Mouse (Mus musculus) stomach, postnatal 0 days (tissue): ENCODE measurements around the gene Tenm4. TPM values are rescaled to one million over a fixed set of nuclear protein-coding genes. Genes with fewer than 3 reads are reported as not detected.
A peak's percentile ranks its signal among the peaks of the same experiment; 100 is the strongest.

Experiments
- ATAC-seq: fragments of 200-750 bp; cut with Nextera tagmentation; 2 replicates; pipeline ENCODE4 v1.8.0; 2017; ENCODE audit not compliant: low FRiP score, low TSS enrichment
- DNase-seq: peaks from one replicate; pipeline ENCODE4 v3.0.0-alpha.2; 2016; ENCODE audit warnings: low spot score
- H3K27ac ChIP-seq: fragments of 300-500 bp; sonication (generic); replicated peaks from 2 replicates; pipeline ENCODE4 v1.5.1; 2014; ENCODE audit warnings: mild to moderate bottlenecking, control low read depth
- H3K27me3 ChIP-seq: fragments of 300-500 bp; sonication (generic); 2 replicates; pipeline ENCODE4 v1.6.1; 2014; ENCODE audit warnings: low read length; ENCODE audit not compliant: control insufficient read depth, insufficient read depth
- H3K36me3 ChIP-seq: fragments of 300-500 bp; sonication (generic); 2 replicates; pipeline ENCODE4 v1.6.1; 2014; ENCODE audit warnings: low read length, mixed read lengths; ENCODE audit not compliant: control insufficient read depth, insufficient read depth
- H3K4me1 ChIP-seq: fragments of 300-500 bp; sonication (generic); replicated peaks from 2 replicates; pipeline ENCODE4 v1.6.1; 2014; ENCODE audit warnings: antibody characterized with exemption; ENCODE audit not compliant: control insufficient read depth, insufficient read depth
- H3K4me2 ChIP-seq: fragments of 300-500 bp; sonication (generic); replicated peaks from 2 replicates; pipeline ENCODE4 v1.6.1; 2014; ENCODE audit warnings: low read depth, mild to moderate bottlenecking, control low read depth, moderate library complexity
- H3K4me3 ChIP-seq: fragments of 300-500 bp; sonication (generic); 2 replicates; pipeline ENCODE4 v1.5.1; 2014; ENCODE audit warnings: low read depth, low read length, control low read depth
- H3K9ac ChIP-seq: fragments of 300-500 bp; sonication (generic); 2 replicates; pipeline ENCODE4 v1.6.1; 2014; ENCODE audit warnings: mild to moderate bottlenecking, low read length, control low read depth, mixed read lengths
- H3K9me3 ChIP-seq: fragments of 300-500 bp; sonication (generic); 2 replicates; pipeline ENCODE4 v1.6.1; 2016; ENCODE audit warnings: low read length; ENCODE audit not compliant: control insufficient read depth
- CTCF ChIP-seq: IDR thresholded peaks from 2 replicates; pipeline ENCODE4 v1.5.1; 2016; ENCODE audit warnings: antibody characterized with exemption, low read depth, mild to moderate bottlenecking, moderate library complexity
- EP300 ChIP-seq: optimal IDR thresholded peaks from 2 replicates; pipeline ENCODE3; 2016; ENCODE audit warnings: antibody characterized with exemption
- WGBS: fragments of 180-500 bp; shearing (Covaris S2); extraction: QIAGEN DNeasy Blood & Tissue Kit; methylation state at CpG from one replicate; pipeline ENCODE4 v1.1.7; 2014; 5-methylcytosine and 5-hydroxymethylcytosine counted together
- polyA plus RNA-seq: library from polyadenylated mRNA; unstranded; fragments of >200 nt; fragmentation: Nextera tagmentation; extraction: Ambion mirVana; gene quantifications from 2 replicates; pipeline ENCODE4 v1.2.1, GENCODE M21; 2015

Gene Tenm4
- polyA plus RNA-seq, 1 experiment from 2014 or later: 7.2 TPM

DNA sequence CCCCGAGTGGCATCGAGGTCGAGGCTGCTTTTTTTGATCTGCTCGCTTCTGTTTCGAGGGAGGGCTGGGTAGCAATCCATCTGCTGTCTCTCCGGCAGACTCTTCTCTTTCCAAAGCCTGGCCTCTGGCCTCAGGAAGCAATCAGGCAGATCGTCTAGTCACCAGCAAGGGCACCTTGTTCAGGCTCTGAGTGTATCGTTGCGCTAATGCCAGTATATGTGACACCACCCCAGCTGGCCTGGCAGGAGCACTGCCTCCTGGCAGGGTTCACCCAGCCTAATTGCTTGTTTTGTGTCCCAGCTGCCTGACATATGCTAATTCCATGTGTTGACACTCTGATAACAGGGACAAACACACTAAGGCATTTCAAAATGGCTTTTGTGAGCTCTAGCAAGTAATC, 661.5 kb downstream of the Tenm4 start:
- H3K9me3 ChIP-seq: no peaks in the 10 kb centered on the region
- no peak overlapping the region for H3K27ac ChIP-seq
- H3K9ac ChIP-seq: no peak overlapping the region
- no peak overlapping the region for H3K4me3 ChIP-seq
- no peaks in the 10 kb centered on the region; the same call in 1 of the 2 replicates for H3K4me1 ChIP-seq
- DNase-seq (peak; percentile 54), ATAC-seq (peak; percentile 69; the same call in 1 of the 2 replicates)
- TF ChIP-seq EP300 (no peak), CTCF (no peak)
- whole genome bisulfite sequencing: 23% methylated on average over 9 of the region's 9 CpGs
- H3K36me3 ChIP-seq: no peaks in the 10 kb centered on the region
- no peaks in the 10 kb centered on the region for H3K27me3 ChIP-seq
- 0 out of 2 replicates have a peak overlapping the region, but pooled peaks have one; percentile 1 for H3K4me2 ChIP-seq

- WGBS: 40% methylated on average over 3 of the region's 3 CpGs
Observed at GRCm38 (mm10) chr7:96833012-96833411, 662.0 kb downstream of the Tenm4 start.

DNA sequence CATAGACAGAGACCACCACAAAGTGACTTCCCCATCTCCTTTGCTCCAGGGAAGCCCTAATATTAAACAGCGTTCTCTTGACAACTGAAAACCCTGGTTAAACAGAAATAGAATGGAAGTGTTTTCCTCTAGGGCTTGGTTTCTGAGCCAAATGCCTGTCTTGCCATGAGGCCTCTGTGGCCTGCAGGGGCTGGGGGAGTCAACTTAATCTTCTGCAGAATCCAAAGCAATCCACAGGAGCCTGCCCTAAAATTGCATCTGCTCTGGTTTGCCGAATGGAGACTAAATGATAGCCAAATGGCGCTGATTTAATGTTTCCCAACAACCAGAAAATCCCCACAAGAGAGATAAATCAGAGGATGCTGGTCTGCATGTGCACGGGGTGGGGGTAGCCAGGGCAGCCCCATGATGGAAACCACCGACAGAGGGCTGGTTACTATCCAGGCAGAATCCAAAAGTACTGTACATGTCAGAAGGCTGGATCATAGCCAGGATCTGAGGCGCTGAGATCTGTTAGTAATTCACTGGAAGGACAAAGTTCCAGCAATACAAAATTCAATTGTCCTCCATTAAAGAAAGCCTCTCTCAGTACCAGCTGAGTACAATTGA, 663.7 kb downstream of the Tenm4 start:
- 44% methylated on average over 6 of the region's 6 CpGs for WGBS
- DNase-seq: peak; percentile 31
- Histone ChIP-seq H3K4me2 (no peak overlapping the region), H3K36me3 (no peaks in the 10 kb centered on the region), H3K4me3 (no peak overlapping the region), H3K9ac (no peak overlapping the region), H3K4me1 (no peaks in the 10 kb centered on the region; the same call in 1 of the 2 replicates), H3K9me3 (no peaks in the 10 kb centered on the region), H3K27ac (no peak overlapping the region; the same call in 1 of the 2 replicates), H3K27me3 (no peaks in the 10 kb centered on the region)
- no peak for TF ChIP-seq EP300
- peak; percentile 19 for TF ChIP-seq CTCF
- ATAC-seq: peak; percentile 45; the same call in 1 of the 2 replicates

More at GRCm38 (mm10) chr7:96833012-96833411, 662.0 kb downstream of the Tenm4 start:
- Histone ChIP-seq H3K36me3 (no peaks in the 10 kb centered on the region), H3K4me3 (no peak overlapping the region), H3K9ac (no peak overlapping the region), H3K4me2 (no peak overlapping the region), H3K9me3 (no peaks in the 10 kb centered on the region), H3K27ac (no peak overlapping the region), H3K27me3 (no peaks in the 10 kb centered on the region), H3K4me1 (no peaks in the 10 kb centered on the region; the same call in 1 of the 2 replicates)
- peak; percentile 18; the same call in 1 of the 2 replicates for ATAC-seq
- TF ChIP-seq EP300: no peak
- TF ChIP-seq CTCF: no peak
- no peak for DNase-seq

- H3K4me1 ChIP-seq: no peaks in the 10 kb centered on the region; the same call in 1 of the 2 replicates
- H3K36me3 ChIP-seq: no peaks in the 10 kb centered on the region
- WGBS: 30% methylated on average over 2 of the region's 2 CpGs
- no peak overlapping the region for H3K4me3 ChIP-seq
- H3K9ac ChIP-seq: no peak overlapping the region
- ATAC-seq (no peak), DNase-seq (no peak)
- H3K4me2 ChIP-seq: no peak overlapping the region
- H3K27me3 ChIP-seq: no peaks in the 10 kb centered on the region
- no peaks in the 10 kb centered on the region for H3K9me3 ChIP-seq
- no peak overlapping the region for H3K27ac ChIP-seq
- TF ChIP-seq CTCF (no peak), EP300 (no peak)
Observed at GRCm38 (mm10) chr7:96835313-96835712, 664.3 kb downstream of the Tenm4 start.

- ATAC-seq (no peak), DNase-seq (no peak)
- no peaks in the 10 kb centered on the region for H3K27me3 ChIP-seq
- no peaks in the 10 kb centered on the region for H3K4me1 ChIP-seq
- WGBS: 88% methylated on average over 8 of the region's 8 CpGs
- H3K36me3 ChIP-seq: no peaks in the 10 kb centered on the region
- H3K9ac ChIP-seq: no peak overlapping the region
- H3K9me3 ChIP-seq: no peaks in the 10 kb centered on the region
- no peak overlapping the region for H3K27ac ChIP-seq
- no peak overlapping the region for H3K4me2 ChIP-seq
- no peak overlapping the region for H3K4me3 ChIP-seq
- TF ChIP-seq EP300 (no peak), CTCF (no peak)
Observed at GRCm38 (mm10) chr7:96838271-96838841, 667.3 kb downstream of the Tenm4 start.

DNA sequence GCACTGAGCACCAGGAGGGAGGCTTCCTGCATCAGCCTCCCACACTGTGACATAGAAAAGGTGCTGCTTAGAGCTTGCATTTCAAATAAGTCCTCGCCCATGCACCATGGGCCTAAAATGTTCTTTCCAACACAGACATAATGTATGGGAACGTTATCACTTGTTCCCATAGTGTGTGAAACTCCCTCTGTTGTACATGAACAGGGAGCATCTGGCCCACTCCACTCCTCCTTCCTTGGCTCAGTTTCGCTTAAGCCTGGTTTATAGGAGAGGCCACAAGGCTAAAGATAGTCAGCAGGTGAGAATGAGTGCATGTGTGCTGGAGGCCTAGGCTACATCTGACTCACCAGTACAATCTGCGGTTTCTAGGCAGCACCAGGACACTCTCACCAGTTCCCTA, 667.9 kb downstream of the Tenm4 start:
- ATAC-seq (no peak), DNase-seq (no peak)
- Histone ChIP-seq H3K4me2 (no peak overlapping the region), H3K36me3 (no peaks in the 10 kb centered on the region), H3K27ac (no peak overlapping the region), H3K4me1 (no peaks in the 10 kb centered on the region), H3K9ac (no peak overlapping the region), H3K4me3 (no peak overlapping the region), H3K27me3 (no peaks in the 10 kb centered on the region), H3K9me3 (no peaks in the 10 kb centered on the region)
- TF ChIP-seq CTCF (no peak), EP300 (no peak)
- 94% methylated on average over 4 of the region's 4 CpGs for WGBS
